Mouse (Mus musculus): ENCODE measurements around the gene Sptan1. TPM values are rescaled to one million over a fixed set of nuclear protein-coding genes. Genes with fewer than 3 reads are reported as not detected.

The Sptan1 gene
- total and polyA plus RNA-seq, 3 experiments = 130 to 167 (median 159) TPM

GRCm38 (mm10) chr2:29934906-29935599 lies 30.3 kb upstream of the Sptan1 start, which contains the start of gene Gle1:
Gle1 (plus strand) TSS chr2:29935426.
- no peaks in the 10 kb centered on the region for H3K27me3 ChIP-seq (ENCODE audit: control insufficient read depth, insufficient read depth, low read length)
- peak within 1 kb of the TSS; percentile 72 for H3K27ac ChIP-seq
- peak within 1 kb of the TSS; percentile 98 for H3K9ac ChIP-seq (ENCODE audit: low read depth, low read length)
- TF ChIP-seq CTCF (IDR thresholded peaks at IDR 0.05) = peak; percentile 85
- peak; percentile 55; the same call in 1 of the 2 replicates for TF ChIP-seq EP300 (IDR thresholded peaks at IDR 0.05; ENCODE audit: insufficient read depth, low read depth, low read length)
- peak; percentile 83 for TF ChIP-seq POLR2A (IDR thresholded peaks at IDR 0.05; ENCODE audit: insufficient read depth, low read depth, low read length)
- peaks cover 3% of the 10 kb centered on the region; the same call in 1 of the 2 replicates for H3K36me3 ChIP-seq (ENCODE audit: control insufficient read depth, insufficient read depth, low read length)
- H3K4me1 ChIP-seq (ENCODE audit: control insufficient read depth, insufficient read depth, low read length) = peaks cover 4% of the 10 kb centered on the region
- DNase-seq = peak; percentile 96 to 99
- peak within 1 kb of the TSS; percentile 95 for H3K4me3 ChIP-seq
- WGBS = 2% methylated on average over 44 of the region's 44 CpGs
- intact Hi-C loops (cut with DNase I) = loop anchor here (1.0 to 2.0 kb wide), 2 partner anchors 30 to 41 kb away; partner anchors contain the start of gene Sptan1
- peaks cover 4% of the 10 kb centered on the region for H3K79me2 ChIP-seq (replicated peaks; ENCODE audit: control insufficient read depth, insufficient read depth, low read length)

DNA sequence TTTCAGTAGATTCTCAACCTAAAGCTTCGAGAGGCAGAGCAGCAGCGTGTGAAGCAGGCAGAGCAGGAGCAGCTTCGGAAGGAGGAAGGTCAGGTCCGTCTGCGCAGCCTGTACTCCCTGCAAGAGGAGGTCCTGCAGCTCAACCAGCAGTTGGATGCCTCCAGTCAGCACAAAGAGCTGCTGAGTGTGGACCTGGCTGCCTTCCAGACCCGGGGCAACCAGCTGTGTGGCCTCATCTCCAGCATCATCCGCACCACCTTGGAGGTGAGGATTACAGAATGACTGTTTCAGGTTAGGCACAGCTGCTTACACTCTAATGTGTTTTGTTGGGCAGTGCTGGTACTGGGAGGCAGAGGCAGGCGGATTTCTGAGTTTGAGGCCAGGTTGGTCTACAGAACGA lies 25.3 kb upstream of the Sptan1 start:
- DNase-seq = no peak
- no peak overlapping the region for H3K27ac ChIP-seq
- H3K9ac ChIP-seq (ENCODE audit: low read depth, low read length) = no peak overlapping the region
- H3K4me1 ChIP-seq (ENCODE audit: control insufficient read depth, insufficient read depth, low read length) = peaks cover 14% of the 10 kb centered on the region
- WGBS = 89% methylated on average over 9 of the region's 9 CpGs
- peaks cover 12% of the 10 kb centered on the region for H3K36me3 ChIP-seq (ENCODE audit: control insufficient read depth, insufficient read depth, low read length)
- no peaks in the 10 kb centered on the region for H3K27me3 ChIP-seq (ENCODE audit: control insufficient read depth, insufficient read depth, low read length)
- intact Hi-C loops (cut with DNase I) = no loop called here
- H3K4me3 ChIP-seq = no peak overlapping the region
- H3K79me2 ChIP-seq (replicated peaks; ENCODE audit: control insufficient read depth, insufficient read depth, low read length) = peaks cover 4% of the 10 kb centered on the region
- TF ChIP-seq POLR2A (IDR thresholded peaks at IDR 0.05; ENCODE audit: insufficient read depth, low read depth, low read length) (no peak), EP300 (IDR thresholded peaks at IDR 0.05; ENCODE audit: insufficient read depth, low read depth, low read length) (no peak), CTCF (IDR thresholded peaks at IDR 0.05) (no peak)

DNA sequence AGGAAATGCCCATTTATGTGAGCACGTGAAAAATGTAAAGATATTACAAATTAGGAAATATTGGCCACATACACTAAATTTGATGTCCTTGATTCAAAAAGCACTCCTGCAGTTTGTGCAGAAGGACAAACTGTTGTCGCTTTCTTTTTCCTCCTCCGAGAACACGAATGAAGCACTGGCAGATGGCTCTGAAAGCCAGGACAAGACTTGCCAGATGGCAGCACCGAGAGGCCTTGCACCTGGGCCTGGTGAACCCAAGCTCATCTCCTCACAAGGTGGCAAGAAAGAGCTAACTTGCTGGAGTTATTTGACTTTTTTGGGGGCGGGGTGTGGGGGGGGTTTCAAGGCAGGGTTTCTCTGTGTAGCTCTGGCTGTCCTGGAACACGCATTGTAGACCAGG lies 24.5 kb upstream of the Sptan1 start:
- intact Hi-C loops (cut with DNase I) = no loop called here
- H3K36me3 ChIP-seq (ENCODE audit: control insufficient read depth, insufficient read depth, low read length) = peaks cover 13% of the 10 kb centered on the region
- no peak for DNase-seq

DNA sequence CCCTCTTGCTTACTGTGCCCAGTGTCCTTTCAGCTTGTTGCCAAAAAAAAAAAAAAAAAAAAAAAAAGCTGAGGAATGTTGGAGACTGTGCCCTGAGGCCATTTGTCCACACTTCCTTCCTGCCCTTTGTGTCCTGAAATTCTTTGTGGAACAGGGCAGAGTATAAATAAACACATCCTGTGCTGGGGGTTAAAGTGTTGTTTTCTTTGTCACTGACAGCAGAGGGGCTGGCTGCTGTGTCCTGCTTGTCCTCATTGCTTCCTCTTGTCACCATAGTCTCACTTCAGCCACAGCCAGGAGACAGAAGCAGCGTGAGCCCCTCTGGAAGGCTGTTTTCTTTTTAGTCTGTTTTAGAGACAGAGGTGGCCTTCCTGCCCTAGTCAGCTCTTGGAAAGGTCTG lies 20.6 kb upstream of the Sptan1 start:
- Histone ChIP-seq H3K27me3 (ENCODE audit: control insufficient read depth, insufficient read depth, low read length) (no peaks in the 10 kb centered on the region), H3K4me1 (ENCODE audit: control insufficient read depth, insufficient read depth, low read length) (peaks cover 12% of the 10 kb centered on the region), H3K27ac (peak overlapping the region; percentile 91), H3K79me2 (replicated peaks; ENCODE audit: control insufficient read depth, insufficient read depth, low read length) (no peaks in the 10 kb centered on the region), H3K9ac (ENCODE audit: low read depth, low read length) (peak overlapping the region; percentile 53), H3K4me3 (no peak overlapping the region), H3K36me3 (ENCODE audit: control insufficient read depth, insufficient read depth, low read length) (peaks cover 11% of the 10 kb centered on the region)
- 36% methylated on average over 1 of the region's 1 CpGs for WGBS
- peak; percentile 42 to 45 for DNase-seq
- TF ChIP-seq CTCF (IDR thresholded peaks at IDR 0.05) = no peak
- TF ChIP-seq POLR2A (IDR thresholded peaks at IDR 0.05; ENCODE audit: insufficient read depth, low read depth, low read length) = peak; percentile 79
- peak; percentile 90 for TF ChIP-seq EP300 (IDR thresholded peaks at IDR 0.05; ENCODE audit: insufficient read depth, low read depth, low read length)
- intact Hi-C loops (cut with DNase I) = loop anchor here (2.0 kb wide), 1 partner anchor 20 kb away; the partner anchor contains the start of gene Sptan1

More for the DNA sequence above, 24.5 kb upstream of the Sptan1 start:
- WGBS = 93% methylated on average over 7 of the region's 7 CpGs
- TF ChIP-seq EP300 (IDR thresholded peaks at IDR 0.05; ENCODE audit: insufficient read depth, low read depth, low read length) (no peak), POLR2A (IDR thresholded peaks at IDR 0.05; ENCODE audit: insufficient read depth, low read depth, low read length) (no peak), CTCF (IDR thresholded peaks at IDR 0.05) (no peak)
- Histone ChIP-seq H3K9ac (ENCODE audit: low read depth, low read length) (no peak overlapping the region), H3K27me3 (ENCODE audit: control insufficient read depth, insufficient read depth, low read length) (no peaks in the 10 kb centered on the region), H3K4me3 (no peak overlapping the region), H3K79me2 (replicated peaks; ENCODE audit: control insufficient read depth, insufficient read depth, low read length) (peaks cover 4% of the 10 kb centered on the region), H3K27ac (no peak overlapping the region), H3K4me1 (ENCODE audit: control insufficient read depth, insufficient read depth, low read length) (peaks cover 15% of the 10 kb centered on the region)

GRCm38 (mm10) chr2:29948896-29949295 lies 16.5 kb upstream of the Sptan1 start:
- intact Hi-C loops (cut with DNase I) = no loop called here
- Histone ChIP-seq H3K4me3 (no peak overlapping the region), H3K27me3 (ENCODE audit: control insufficient read depth, insufficient read depth, low read length) (no peaks in the 10 kb centered on the region), H3K36me3 (ENCODE audit: control insufficient read depth, insufficient read depth, low read length) (peaks cover 8% of the 10 kb centered on the region), H3K9ac (ENCODE audit: low read depth, low read length) (no peak overlapping the region), H3K4me1 (ENCODE audit: control insufficient read depth, insufficient read depth, low read length) (peaks cover 7% of the 10 kb centered on the region), H3K27ac (no peak overlapping the region), H3K79me2 (replicated peaks; ENCODE audit: control insufficient read depth, insufficient read depth, low read length) (no peaks in the 10 kb centered on the region)
- WGBS = 87% methylated on average over 5 of the region's 5 CpGs
- no peak for TF ChIP-seq CTCF (IDR thresholded peaks at IDR 0.05)
- TF ChIP-seq EP300 (IDR thresholded peaks at IDR 0.05; ENCODE audit: insufficient read depth, low read depth, low read length) = no peak
- TF ChIP-seq POLR2A (IDR thresholded peaks at IDR 0.05; ENCODE audit: insufficient read depth, low read depth, low read length) = no peak
- no peak for DNase-seq

- WGBS = 98% methylated on average over 7 of the region's 7 CpGs
- intact Hi-C loops (cut with DNase I) = loop anchor here (10.0 kb wide), 1 partner anchor 136 kb away; the partner anchor contains the start of gene Urm1
- H3K36me3 ChIP-seq (ENCODE audit: control insufficient read depth, insufficient read depth, low read length) = peaks cover 6% of the 10 kb centered on the region
- no peaks in the 10 kb centered on the region for H3K27me3 ChIP-seq (ENCODE audit: control insufficient read depth, insufficient read depth, low read length)
- TF ChIP-seq POLR2A (IDR thresholded peaks at IDR 0.05; ENCODE audit: insufficient read depth, low read depth, low read length) (no peak), CTCF (IDR thresholded peaks at IDR 0.05) (no peak), EP300 (IDR thresholded peaks at IDR 0.05; ENCODE audit: insufficient read depth, low read depth, low read length) (no peak)
- peaks cover 4% of the 10 kb centered on the region for H3K4me1 ChIP-seq (ENCODE audit: control insufficient read depth, insufficient read depth, low read length)
- H3K79me2 ChIP-seq (replicated peaks; ENCODE audit: control insufficient read depth, insufficient read depth, low read length) = no peaks in the 10 kb centered on the region; the same call in 1 of the 2 replicates
- H3K27ac ChIP-seq = no peak overlapping the region
- no peak overlapping the region for H3K4me3 ChIP-seq
- no peak for DNase-seq
- H3K9ac ChIP-seq (ENCODE audit: low read depth, low read length) = no peak overlapping the region
These were observed 4.1 kb upstream of the Sptan1 start for GRCm38 (mm10) chr2:29961246-29961645.

All from heart, adult 2 months (tissue).